Mouse (Mus musculus) testis, adult 2 months (tissue): ENCODE results near the gene Taf10.

Experiments used
- CTCF ChIP-seq: fragments of 200-500 bp; IDR thresholded peaks from 2 replicates; pipeline ENCODE4 v1.5.1; 2012; ENCODE audit warnings: low read depth, mild to moderate bottlenecking, inconsistent platforms, low read length, moderate library complexity; ENCODE audit not compliant: control insufficient read depth, insufficient read depth, insufficient replicate concordance
- POLR2A ChIP-seq: fragments of 200-500 bp; IDR thresholded peaks from 2 replicates; pipeline ENCODE4 v1.6.1; 2012; ENCODE audit warnings: low read depth, mild to moderate bottlenecking, inconsistent platforms, low read length, moderate library complexity; ENCODE audit not compliant: control insufficient read depth

DNA sequence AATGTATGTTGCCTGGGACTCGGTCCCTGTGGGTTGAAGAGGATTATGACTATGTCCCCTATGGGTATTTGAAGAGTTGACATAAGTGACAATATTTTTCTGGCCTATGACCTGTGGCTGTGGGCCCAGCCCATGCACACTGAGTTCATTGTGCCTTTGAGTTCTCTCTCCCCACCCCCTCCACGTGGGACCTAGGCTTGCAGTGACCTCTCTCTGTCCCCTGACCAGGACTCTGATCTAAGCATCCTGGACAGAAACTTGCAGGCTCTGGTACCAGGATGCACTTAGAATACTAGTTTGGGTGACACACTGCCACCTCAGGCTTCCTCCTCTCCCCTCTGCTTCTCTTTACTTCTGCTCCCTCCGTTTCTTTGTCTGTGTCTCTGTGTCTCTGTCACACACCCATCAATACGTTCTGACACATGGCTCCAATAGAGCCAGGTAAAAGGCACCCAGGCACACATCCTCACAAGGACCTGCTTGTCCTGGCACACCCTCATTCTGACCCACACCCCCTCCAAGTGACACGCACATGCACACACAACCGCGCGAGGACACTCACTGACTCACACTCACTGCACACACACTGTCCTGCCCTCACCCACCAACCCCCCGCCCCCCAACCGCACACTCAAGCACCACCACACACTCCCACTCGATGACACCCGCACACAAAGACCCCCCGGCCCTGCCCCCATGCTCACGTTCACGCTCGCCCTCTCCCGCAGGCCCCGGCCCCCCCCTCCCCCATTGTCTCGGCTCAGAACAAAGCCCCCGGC is 42.5 kb upstream of the Taf10 start:
- TF ChIP-seq POLR2A, result no peak
- no peak for TF ChIP-seq CTCF
